Mouse (Mus musculus): ENCODE results near the gene Gcnt2.
"Not testable (repeated sequence)": the region's sequence is repeated elsewhere in the genome, so short reads cannot be mapped to it uniquely, and the experiment has no call there.

The Gcnt2 gene

GRCm38 (mm10) chr13:40874021-40874420, 14.5 kb downstream of the Gcnt2 start:
- no peak for DNase-seq (ENCODE audit: low spot score)

GRCm38 (mm10) chr13:40875415-40875814, 15.9 kb downstream of the Gcnt2 start:
- no peak for DNase-seq (ENCODE audit: low spot score)

- DNase-seq (ENCODE audit: low spot score): no peak
These were observed 18.0 kb downstream of the Gcnt2 start for GRCm38 (mm10) chr13:40877589-40877988.

GRCm38 (mm10) chr13:40880557-40880956, 21.0 kb downstream of the Gcnt2 start:
- no peak for DNase-seq (ENCODE audit: low spot score)

- no peak for DNase-seq (ENCODE audit: low spot score)
These were observed 23.1 kb downstream of the Gcnt2 start for GRCm38 (mm10) chr13:40882606-40883005.

GRCm38 (mm10) chr13:40883903-40884302, 24.3 kb downstream of the Gcnt2 start:
- DNase-seq (ENCODE audit: low spot score): no peak

GRCm38 (mm10) chr13:40884878-40885277, 25.3 kb downstream of the Gcnt2 start:
- no peak for DNase-seq (ENCODE audit: low spot score)

- no peak for DNase-seq (ENCODE audit: low spot score)
These were observed 26.5 kb downstream of the Gcnt2 start for GRCm38 (mm10) chr13:40885935-40886642.

GRCm38 (mm10) chr13:40886643-40887381, 27.3 kb downstream of the Gcnt2 start:
- DNase-seq (ENCODE audit: low spot score): no peak

- DNase-seq (ENCODE audit: low spot score): no peak
These were observed 31.0 kb downstream of the Gcnt2 start for GRCm38 (mm10) chr13:40890595-40890994.

- not testable (repeated sequence) for DNase-seq (ENCODE audit: low spot score)
These were observed 31.8 kb downstream of the Gcnt2 start for GRCm38 (mm10) chr13:40891369-40891768.

- DNase-seq (ENCODE audit: low spot score): no peak
These were observed 32.5 kb downstream of the Gcnt2 start for GRCm38 (mm10) chr13:40892043-40892442.

- DNase-seq (ENCODE audit: low spot score): no peak
These were observed 33.0 kb downstream of the Gcnt2 start for GRCm38 (mm10) chr13:40892547-40892946.

GRCm38 (mm10) chr13:40893573-40893972, 34.0 kb downstream of the Gcnt2 start:
- no peak for DNase-seq (ENCODE audit: low spot score)

- not testable (repeated sequence) for DNase-seq (ENCODE audit: low spot score)
These were observed 38.6 kb downstream of the Gcnt2 start for GRCm38 (mm10) chr13:40898049-40898690.

- DNase-seq (ENCODE audit: low spot score): no peak
These were observed 39.1 kb downstream of the Gcnt2 start for GRCm38 (mm10) chr13:40898698-40899097.

- no peak for DNase-seq (ENCODE audit: low spot score)
These were observed 39.9 kb downstream of the Gcnt2 start for GRCm38 (mm10) chr13:40899349-40899993.

- DNase-seq (ENCODE audit: low spot score): no peak
These were observed 40.7 kb downstream of the Gcnt2 start for GRCm38 (mm10) chr13:40899994-40900970.

- no peak for DNase-seq (ENCODE audit: low spot score)
These were observed 41.7 kb downstream of the Gcnt2 start for GRCm38 (mm10) chr13:40901263-40901662.

- no peak for DNase-seq (ENCODE audit: low spot score)
These were observed 42.4 kb downstream of the Gcnt2 start for GRCm38 (mm10) chr13:40901831-40902459.

GRCm38 (mm10) chr13:40904080-40904479, 44.5 kb downstream of the Gcnt2 start:
- no peak for DNase-seq (ENCODE audit: low spot score)

Data from T-cell, adult 2 months (primary cell).